Mouse (Mus musculus): ENCODE data around the gene Limd1. TPM values are rescaled to one million over a fixed set of nuclear protein-coding genes. Genes with fewer than 3 reads are reported as not detected.

Limd1 gene
- polyA plus RNA-seq, 1 experiment from 2014 or later, result 16.2 TPM

DNA sequence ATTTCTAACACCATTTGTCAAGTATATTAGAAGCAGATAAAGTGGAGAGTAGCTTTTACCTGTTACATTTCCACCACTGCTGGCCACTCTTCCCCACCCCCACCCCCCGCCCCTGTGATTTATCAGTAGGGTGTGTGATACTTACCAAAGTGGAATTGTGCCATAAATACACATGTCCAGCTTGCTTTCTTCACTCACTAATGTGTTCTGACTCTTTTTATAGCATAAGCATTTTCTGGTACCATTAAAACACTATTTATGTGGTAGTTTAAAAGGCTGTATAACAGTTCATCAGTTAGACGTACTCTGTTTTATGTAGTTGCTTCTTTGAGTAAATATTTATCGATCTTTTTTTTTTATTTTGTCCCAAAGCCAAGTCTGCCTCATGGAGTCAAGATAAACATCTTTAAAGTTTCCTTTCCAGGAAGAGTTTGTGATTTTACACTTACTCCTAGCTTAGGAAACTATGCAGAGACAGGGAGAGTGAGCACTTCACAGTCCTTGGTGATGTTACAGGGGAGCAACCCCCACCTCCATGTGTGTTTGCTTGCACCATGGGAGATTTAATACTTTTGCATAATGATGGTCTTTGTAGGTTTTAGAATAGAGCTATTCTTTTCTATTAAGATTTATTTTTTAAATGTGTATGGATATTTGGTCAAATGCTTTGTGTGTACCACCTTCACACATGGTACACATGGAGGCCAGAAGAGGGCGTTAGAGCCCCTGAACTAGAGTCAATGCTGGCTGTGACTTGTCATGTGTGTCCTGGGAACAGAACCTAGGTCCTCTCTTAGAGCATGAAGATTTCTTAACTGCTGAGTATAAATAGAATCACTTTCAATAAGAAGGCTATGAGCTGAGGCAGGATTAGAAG is 28.0 kb downstream of the Limd1 start:
- Histone ChIP-seq H3K27ac (replicated peaks) (no peak overlapping the region), H3K9me3 (no peaks in the 10 kb centered on the region), H3K4me2 (no peak overlapping the region), H3K36me3 (peaks cover 22% of the 10 kb centered on the region; the same call in 1 of the 2 replicates), H3K9ac (no peak overlapping the region), H3K27me3 (no peaks in the 10 kb centered on the region), H3K4me1 (replicated peaks) (peaks cover 6% of the 10 kb centered on the region), H3K4me3 (no peak overlapping the region)
- 80% methylated on average over 4 of the region's 4 CpGs for WGBS
- ATAC-seq (ENCODE audit: low read depth), result no peak

DNA sequence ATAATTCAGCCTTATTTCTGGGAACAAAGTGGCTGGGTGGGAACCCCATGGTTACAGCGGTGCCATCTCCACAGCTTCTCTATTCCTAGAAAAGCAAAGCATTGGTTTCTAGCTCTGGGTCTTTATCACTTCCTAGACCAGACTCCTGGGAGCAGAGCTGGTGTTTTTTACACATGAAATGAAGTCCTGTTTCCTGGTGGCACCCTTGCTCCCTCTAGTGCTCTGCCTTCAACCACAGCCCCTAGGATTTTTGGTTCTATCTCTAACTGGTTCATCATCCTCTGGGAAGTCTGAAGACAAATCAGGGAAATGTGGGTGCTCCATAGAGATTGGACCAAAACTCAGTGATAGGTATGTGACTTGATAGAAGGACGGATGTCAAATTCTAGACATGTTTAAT is 28.9 kb downstream of the Limd1 start:
- peaks cover 27% of the 10 kb centered on the region; the same call in 1 of the 2 replicates for H3K36me3 ChIP-seq
- no peak overlapping the region for H3K27ac ChIP-seq (replicated peaks)
- H3K9me3 ChIP-seq, result no peaks in the 10 kb centered on the region
- H3K4me1 ChIP-seq (replicated peaks), result peaks cover 6% of the 10 kb centered on the region
- no peak overlapping the region for H3K4me3 ChIP-seq
- ATAC-seq (ENCODE audit: low read depth), result no peak
- WGBS, result 91% methylated on average over 2 of the region's 2 CpGs
- H3K27me3 ChIP-seq, result no peaks in the 10 kb centered on the region
- no peak overlapping the region for H3K9ac ChIP-seq
- no peak overlapping the region for H3K4me2 ChIP-seq

DNA sequence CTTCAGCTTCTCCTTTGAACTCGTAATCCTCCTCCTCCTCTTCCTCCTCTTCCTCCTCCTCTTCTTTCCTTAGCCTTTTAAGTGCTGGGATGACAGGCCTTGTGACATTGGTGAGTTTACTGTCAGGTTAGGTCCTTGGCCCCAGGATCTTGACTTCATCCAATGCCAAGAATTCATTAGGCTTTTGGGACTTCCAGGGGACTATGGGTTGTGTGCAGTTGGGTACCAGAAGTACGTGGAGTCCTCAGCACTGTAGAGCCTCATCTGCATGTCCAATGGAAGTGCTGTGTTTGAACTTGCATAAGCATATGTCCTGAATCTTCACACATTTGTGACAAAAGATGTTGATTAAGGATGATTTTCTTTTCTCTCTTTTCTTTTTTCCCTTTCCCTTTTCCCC is 30.5 kb downstream of the Limd1 start:
- no peak overlapping the region for H3K4me3 ChIP-seq
- H3K4me2 ChIP-seq, result no peak overlapping the region
- no peaks in the 10 kb centered on the region for H3K9me3 ChIP-seq
- H3K36me3 ChIP-seq, result peaks cover 18% of the 10 kb centered on the region; the same call in 1 of the 2 replicates
- 92% methylated on average over 2 of the region's 2 CpGs for WGBS
- no peak overlapping the region for H3K27ac ChIP-seq (replicated peaks)
- H3K27me3 ChIP-seq, result no peaks in the 10 kb centered on the region
- H3K9ac ChIP-seq, result no peak overlapping the region
- no peak for ATAC-seq (ENCODE audit: low read depth)
- peaks cover 6% of the 10 kb centered on the region for H3K4me1 ChIP-seq (replicated peaks)

DNA sequence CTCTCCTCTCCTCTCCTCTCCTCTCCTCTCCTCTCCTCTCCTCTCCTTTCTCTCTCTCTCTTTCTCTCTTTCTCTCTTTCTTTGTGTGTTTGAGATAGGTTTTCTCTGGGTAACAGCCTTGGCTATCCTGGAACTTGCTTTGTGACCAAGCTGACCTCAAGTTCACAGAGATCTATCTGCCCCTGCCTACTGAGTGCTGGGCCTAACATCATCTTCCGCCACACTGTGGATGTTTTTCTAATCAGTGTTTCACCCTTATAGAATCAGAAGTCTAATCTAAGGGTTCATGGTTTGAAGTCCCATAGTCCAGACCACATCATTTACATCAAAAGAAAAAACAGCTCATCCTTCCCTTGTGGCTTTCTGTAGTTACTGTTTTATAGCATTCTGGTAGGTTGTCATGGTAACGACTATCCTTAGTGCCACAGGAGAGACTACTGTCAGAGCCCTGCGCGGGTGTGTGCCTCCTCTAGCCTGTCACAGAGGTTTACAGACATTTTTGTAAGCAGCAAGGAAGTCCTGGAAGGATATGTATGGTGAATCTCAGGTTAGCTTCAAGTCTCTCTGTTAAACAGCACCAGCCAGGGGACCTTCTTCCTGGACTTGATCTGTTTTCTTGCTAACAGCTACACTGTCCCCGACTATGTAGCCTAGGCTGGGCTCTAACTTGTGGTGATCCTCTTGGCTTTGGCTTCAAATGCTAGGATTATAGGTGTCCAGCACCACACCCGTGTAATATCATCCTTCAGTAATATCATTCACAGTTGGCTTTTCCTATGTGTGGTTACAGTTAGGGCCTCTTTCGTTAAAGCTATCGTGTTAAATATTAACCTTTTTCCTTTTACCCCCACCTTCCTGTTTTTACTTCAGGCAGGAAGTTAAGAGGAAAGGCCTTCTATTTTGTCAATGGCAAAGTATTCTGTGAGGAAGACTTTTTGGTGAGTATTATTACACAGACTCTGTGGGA is 31.4 kb downstream of the Limd1 start:
- H3K4me1 ChIP-seq (replicated peaks), result peaks cover 6% of the 10 kb centered on the region
- ATAC-seq (ENCODE audit: low read depth), result peak; percentile 62; the same call in 1 of the 2 replicates
- H3K4me2 ChIP-seq, result no peak overlapping the region
- H3K36me3 ChIP-seq, result peaks cover 18% of the 10 kb centered on the region; the same call in 1 of the 2 replicates
- peak overlapping the region; percentile 35; the same call in 1 of the 2 replicates for H3K27ac ChIP-seq (replicated peaks)
- H3K9ac ChIP-seq, result no peak overlapping the region
- 66% methylated on average over 8 of the region's 8 CpGs for WGBS
- no peaks in the 10 kb centered on the region for H3K27me3 ChIP-seq
- H3K9me3 ChIP-seq, result no peaks in the 10 kb centered on the region
- H3K4me3 ChIP-seq, result no peak overlapping the region

DNA sequence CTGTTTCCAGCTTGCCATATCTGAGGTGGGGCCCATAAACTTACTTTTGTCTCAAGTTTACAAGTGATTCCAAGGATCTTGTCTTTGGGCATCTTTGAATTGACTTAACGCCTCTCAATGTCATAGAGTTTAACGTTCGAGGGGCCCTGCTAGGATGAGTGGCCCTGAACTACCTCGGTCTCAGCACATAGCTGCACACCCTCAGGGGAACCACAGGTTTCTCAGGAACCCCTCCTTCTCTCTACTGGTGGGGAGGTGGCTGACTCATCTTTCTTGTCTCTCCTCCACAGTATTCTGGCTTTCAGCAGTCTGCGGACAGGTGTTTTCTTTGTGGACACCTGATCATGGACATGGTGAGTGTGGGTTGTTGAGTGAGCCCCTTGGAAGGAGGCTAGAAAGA is 32.4 kb downstream of the Limd1 start:
- no peak for ATAC-seq (ENCODE audit: low read depth)
- Histone ChIP-seq H3K36me3 (peaks cover 18% of the 10 kb centered on the region; the same call in 1 of the 2 replicates), H3K4me1 (replicated peaks) (peaks cover 6% of the 10 kb centered on the region), H3K4me3 (no peak overlapping the region), H3K27me3 (no peaks in the 10 kb centered on the region), H3K4me2 (no peak overlapping the region), H3K27ac (replicated peaks) (no peak overlapping the region), H3K9me3 (no peaks in the 10 kb centered on the region), H3K9ac (no peak overlapping the region)
- WGBS, result 93% methylated on average over 5 of the region's 5 CpGs

DNA sequence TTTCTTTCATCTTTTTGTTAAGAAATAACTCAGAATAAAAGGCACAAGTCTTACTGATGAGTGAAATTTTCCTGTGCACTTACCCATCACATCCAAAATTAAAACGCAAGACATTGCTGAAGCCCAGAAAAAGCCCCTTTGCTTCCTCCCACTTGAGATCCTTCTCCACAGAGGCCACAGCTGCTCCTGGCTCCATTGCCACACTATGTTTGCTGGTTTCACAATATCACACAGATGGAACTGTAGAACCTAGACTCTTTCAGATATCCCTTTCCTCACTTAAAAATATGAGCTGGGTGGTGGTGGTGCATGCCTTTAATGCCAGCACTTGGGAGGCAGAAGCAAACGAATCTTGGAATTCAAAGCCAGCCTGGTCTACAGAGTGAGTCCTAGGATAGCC is 34.0 kb downstream of the Limd1 start:
- H3K9me3 ChIP-seq, result no peaks in the 10 kb centered on the region
- H3K4me3 ChIP-seq, result no peak overlapping the region
- no peak overlapping the region for H3K9ac ChIP-seq
- no peak overlapping the region for H3K27ac ChIP-seq (replicated peaks)
- 91% methylated on average over 2 of the region's 2 CpGs for WGBS
- H3K4me1 ChIP-seq (replicated peaks), result peaks cover 6% of the 10 kb centered on the region
- H3K27me3 ChIP-seq, result no peaks in the 10 kb centered on the region
- no peak for ATAC-seq (ENCODE audit: low read depth)
- H3K4me2 ChIP-seq, result no peak overlapping the region
- H3K36me3 ChIP-seq, result peaks cover 29% of the 10 kb centered on the region

DNA sequence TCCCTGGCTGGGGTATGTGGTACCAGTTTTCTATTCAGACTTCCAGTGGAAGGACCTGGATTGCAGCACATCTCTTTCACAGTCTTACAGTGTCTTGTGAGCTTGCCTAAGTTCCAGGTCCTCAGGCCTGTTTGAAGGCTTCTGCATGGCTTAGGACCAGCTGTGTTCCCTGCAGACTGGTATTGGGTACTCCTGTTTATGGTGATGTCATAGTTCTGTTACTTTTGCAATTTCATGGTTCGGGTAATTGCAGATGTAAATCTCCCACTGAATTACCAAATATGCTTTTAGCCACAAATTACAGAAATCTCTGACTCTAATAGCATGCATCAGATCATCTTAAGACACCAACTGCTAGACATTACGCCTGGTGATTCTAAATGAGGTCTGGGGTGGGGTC is 36.6 kb downstream of the Limd1 start:
- Histone ChIP-seq H3K4me3 (no peak overlapping the region), H3K4me2 (no peak overlapping the region), H3K36me3 (peaks cover 51% of the 10 kb centered on the region), H3K27ac (replicated peaks) (no peak overlapping the region), H3K9me3 (no peaks in the 10 kb centered on the region), H3K4me1 (replicated peaks) (peaks cover under 1% of the 10 kb centered on the region; the same call in 1 of the 2 replicates), H3K27me3 (no peaks in the 10 kb centered on the region), H3K9ac (no peak overlapping the region)
- no peak for ATAC-seq (ENCODE audit: low read depth)
- WGBS, result 90% methylated on average over 2 of the region's 2 CpGs

DNA sequence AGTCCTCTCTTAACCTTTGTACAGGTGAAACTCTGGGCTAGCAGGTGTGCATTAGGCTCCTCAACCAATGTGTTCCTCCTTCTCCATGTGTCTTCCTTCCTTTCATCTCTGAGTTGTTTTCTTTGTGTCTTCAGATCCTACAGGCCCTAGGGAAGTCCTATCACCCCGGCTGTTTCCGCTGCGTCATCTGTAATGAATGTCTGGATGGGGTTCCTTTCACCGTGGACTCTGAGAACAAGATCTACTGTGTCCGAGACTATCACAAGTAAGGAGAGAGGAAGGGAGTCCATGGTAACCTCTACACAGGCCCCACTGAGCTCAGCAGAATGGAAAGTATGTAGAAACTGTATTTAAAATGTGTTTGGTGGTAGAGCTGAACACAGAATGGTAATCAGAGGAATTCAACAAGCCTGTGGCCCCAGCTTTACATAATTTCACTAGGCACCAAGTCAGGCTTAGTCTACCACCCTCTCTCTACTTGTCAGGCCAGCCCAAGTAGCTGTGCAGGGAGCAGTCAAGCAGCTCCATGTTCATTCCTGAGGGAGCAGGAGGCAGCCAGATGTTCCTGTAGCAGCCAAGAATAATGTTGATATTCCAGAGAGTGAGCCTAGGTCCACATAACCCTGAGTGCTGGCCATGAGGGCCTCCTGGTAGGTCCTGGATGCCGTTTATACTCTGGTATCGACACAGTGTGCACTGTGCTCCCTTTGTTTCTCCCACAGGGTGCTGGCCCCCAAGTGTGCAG is 38.3 kb downstream of the Limd1 start:
- H3K9ac ChIP-seq, result no peak overlapping the region
- WGBS, result 81% methylated on average over 7 of the region's 7 CpGs
- no peaks in the 10 kb centered on the region for H3K4me1 ChIP-seq (replicated peaks)
- no peak for ATAC-seq (ENCODE audit: low read depth)
- peaks cover 42% of the 10 kb centered on the region for H3K36me3 ChIP-seq
- no peak overlapping the region for H3K27ac ChIP-seq (replicated peaks)
- H3K4me2 ChIP-seq, result no peak overlapping the region
- H3K9me3 ChIP-seq, result no peaks in the 10 kb centered on the region
- H3K27me3 ChIP-seq, result no peaks in the 10 kb centered on the region
- no peak overlapping the region for H3K4me3 ChIP-seq

DNA sequence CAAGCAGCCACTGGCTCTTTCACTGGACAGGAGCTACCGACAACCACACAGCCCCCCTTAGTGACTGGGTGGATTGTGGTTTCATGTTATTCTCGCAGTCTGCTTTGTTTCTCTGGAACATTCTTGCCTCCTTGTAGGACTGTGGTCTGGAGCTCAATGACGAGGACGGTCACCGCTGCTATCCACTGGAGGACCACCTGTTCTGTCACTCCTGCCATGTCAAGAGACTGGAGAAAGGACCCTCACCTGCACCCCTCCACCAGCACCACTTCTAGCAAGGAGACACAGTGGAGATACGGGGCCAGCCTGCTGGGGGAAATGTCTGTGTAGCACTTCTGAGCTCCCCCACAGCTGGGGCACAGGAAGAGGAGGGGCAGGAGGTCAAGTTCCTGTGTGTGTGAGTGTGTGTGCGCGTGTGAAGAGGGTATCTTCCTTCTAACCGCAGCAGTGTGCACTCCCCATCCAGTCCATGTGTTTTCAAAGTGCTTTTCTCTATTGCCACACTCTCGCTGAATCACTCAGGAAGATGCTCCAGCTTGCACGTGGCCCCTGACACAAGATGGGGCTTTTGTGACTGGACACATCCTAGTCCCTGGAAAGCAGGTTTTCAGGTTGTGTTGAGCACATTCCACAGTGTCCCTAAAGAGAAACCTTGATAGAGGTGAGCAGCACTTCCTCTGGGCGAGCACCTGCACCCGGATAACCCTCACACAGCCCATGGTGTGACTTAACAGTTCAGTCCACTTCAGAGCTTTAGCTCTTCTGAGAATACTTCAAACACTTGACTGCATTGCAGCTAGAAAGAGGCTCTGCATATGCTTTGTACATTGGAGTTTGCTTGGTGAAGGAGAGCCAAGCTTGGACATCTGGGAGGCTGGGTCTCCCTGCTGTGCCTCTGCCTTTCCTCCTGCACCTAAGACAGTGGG is 40.7 kb downstream of the Limd1 start:
- Histone ChIP-seq H3K4me1 (replicated peaks) (no peaks in the 10 kb centered on the region), H3K27ac (replicated peaks) (no peak overlapping the region), H3K27me3 (no peaks in the 10 kb centered on the region), H3K36me3 (peaks cover 39% of the 10 kb centered on the region), H3K9me3 (no peaks in the 10 kb centered on the region), H3K4me2 (no peak overlapping the region), H3K9ac (no peak overlapping the region), H3K4me3 (no peak overlapping the region)
- 91% methylated on average over 13 of the region's 13 CpGs for WGBS
- no peak for ATAC-seq (ENCODE audit: low read depth)

DNA sequence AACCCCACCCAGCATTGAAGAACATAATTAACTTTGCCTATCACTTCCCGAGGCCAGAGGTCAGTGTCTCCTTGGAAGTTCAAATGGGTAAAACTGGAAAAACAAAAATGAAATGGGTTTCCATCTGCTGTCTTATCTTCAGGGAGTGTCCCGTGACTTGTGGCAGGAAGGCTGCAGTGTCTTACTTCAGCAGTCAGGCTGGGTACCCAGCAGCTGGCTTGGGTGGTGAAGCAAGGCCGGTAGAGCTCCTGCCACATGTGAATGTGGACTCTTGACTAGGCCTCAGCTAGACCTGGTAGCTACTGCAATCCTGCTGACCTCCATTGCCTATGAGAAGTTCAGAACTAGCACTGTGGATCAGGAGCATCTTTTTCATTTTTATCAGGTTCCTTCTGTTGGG is 42.2 kb downstream of the Limd1 start:
- no peak overlapping the region for H3K4me2 ChIP-seq
- no peak for ATAC-seq (ENCODE audit: low read depth)
- H3K27ac ChIP-seq (replicated peaks), result no peak overlapping the region
- H3K9me3 ChIP-seq, result no peaks in the 10 kb centered on the region
- 0 out of 2 replicates have a peak, but pooled peaks cover 4% of the 10 kb centered on the region for H3K4me1 ChIP-seq (replicated peaks)
- peaks cover 39% of the 10 kb centered on the region for H3K36me3 ChIP-seq
- H3K4me3 ChIP-seq, result no peak overlapping the region
- H3K9ac ChIP-seq, result no peak overlapping the region
- H3K27me3 ChIP-seq, result no peaks in the 10 kb centered on the region
- WGBS, result 90% methylated on average over 3 of the region's 3 CpGs

DNA sequence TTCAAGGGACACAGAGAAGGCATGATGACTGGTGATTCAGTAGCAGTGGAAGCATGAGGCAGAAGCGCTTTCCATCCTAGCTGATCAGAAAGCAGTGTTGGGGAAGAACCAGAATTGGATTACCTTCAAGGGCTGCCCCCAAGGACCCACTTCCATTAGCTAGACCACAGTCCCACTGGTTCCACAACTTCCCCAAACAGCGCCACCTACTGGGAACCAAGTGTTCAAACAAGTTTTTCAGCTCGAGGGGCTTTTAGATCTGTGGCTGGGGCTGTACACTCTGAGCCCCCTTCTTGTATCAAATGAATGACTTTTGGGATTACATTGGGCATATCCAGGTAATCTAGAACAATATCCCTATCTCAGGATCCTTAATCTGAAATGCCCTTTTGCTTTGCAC is 45.2 kb downstream of the Limd1 start:
- Histone ChIP-seq H3K27ac (replicated peaks) (no peak overlapping the region), H3K9ac (no peak overlapping the region), H3K36me3 (peaks cover 20% of the 10 kb centered on the region), H3K4me2 (no peak overlapping the region), H3K4me3 (no peak overlapping the region), H3K27me3 (no peaks in the 10 kb centered on the region), H3K9me3 (no peaks in the 10 kb centered on the region), H3K4me1 (replicated peaks) (peaks cover 13% of the 10 kb centered on the region)
- 31% methylated on average over 3 of the region's 3 CpGs for WGBS
- no peak for ATAC-seq (ENCODE audit: low read depth)

All from neural tube, embryonic 13.5 days (tissue).